Mouse (Mus musculus): ENCODE measurements at regions not wholly inside any gene's neighbourhood (a gene's known extent, or its start where the extent isn't known, plus 50 kb on each side); places are given as distances from the start of the nearest gene placed in this dataset.
A peak's percentile ranks its signal among the peaks of the same experiment; 100 is the strongest.

- no peak for DNase-seq (ENCODE audit: low spot score in 2 of 2)
Observed at GRCm38 (mm10) chr12:12819746-12820145, 122.0 kb downstream of the Mycn start.

- DNase-seq (ENCODE audit: low spot score in 2 of 2): no peak
Observed at GRCm38 (mm10) chr12:12814693-12815092, 127.0 kb downstream of the Mycn start.

DNA sequence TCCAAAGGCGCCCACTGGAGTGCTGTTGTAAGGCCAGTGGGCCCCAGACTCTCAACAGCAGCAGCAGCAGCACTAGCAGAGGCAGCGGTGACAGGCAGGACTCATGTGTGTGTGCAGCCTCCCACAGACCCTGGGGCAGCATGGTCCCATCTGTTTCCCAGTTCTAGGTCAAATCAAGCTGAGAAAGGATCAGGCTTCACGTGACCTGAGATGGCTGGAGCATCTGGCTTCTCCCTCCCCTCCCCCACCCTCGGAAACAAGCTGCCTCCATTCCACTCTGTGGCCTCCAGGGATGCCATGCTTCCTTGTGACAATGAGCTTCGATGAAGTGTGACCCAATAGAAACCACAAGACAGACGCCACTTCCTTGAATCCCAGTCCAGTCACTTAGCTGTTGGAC lies 128.8 kb downstream of the Mycn start:
- DNase-seq (ENCODE audit: low spot score in 2 of 2): no peak

DNA sequence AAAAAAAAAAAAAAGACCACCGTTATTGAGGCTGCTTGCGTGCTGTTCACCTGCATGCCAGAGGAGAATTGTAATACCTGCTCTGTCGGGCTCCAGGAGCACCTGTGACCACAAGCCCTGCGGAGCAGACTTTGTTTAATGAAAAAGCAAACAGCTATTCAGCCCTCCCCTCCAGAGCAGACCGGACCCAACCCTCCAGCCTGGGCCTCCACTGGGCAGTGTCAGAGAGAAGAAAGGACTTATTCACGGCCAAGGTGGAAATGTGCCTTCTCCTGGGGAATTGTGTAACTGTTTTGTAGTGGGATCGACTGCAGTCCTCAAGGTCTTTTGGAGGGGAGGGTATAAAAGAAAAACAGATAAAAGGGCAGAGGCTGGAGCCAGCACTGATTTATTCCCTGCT lies 130.8 kb downstream of the Mycn start:
- DNase-seq (ENCODE audit: low spot score in 2 of 2): peak; percentile 6 to 8

DNA sequence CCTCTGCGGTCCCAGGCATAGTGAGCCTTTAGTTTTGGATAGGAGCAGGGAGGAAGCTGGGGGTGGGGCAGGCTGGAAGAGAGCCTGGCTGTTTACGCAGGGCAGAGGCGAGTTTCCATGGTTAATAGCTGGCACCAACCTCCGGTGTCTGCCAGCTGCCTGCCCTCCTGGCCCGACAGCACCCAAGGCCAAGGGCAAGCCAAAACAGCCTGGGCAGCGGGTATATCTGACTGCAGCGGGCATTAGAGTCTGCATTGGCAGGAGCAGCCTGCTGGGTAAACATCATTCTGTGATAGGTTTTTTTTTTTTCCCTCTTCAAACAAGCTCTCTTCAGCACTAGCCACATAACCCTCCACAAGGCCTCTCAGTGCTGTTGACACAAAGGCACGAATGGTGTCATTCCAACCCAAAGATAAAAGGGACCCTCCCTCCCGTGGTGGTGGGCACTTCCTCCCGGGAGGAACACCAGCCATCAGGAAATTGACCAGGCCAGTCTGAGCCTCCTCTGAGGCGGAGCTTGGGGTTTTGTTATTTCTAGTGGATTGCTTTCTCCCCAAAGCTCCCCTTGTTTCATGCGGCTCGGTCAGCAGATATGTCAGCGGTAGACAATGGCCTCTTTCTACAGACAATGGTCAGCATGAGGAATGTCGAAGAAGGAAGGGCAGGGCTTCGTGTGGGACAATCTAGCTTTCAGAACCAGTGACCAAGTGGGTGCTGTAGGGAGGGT lies 131.4 kb downstream of the Mycn start:
- peak; percentile 30 to 64 for DNase-seq (ENCODE audit: low spot score in 2 of 2)

DNA sequence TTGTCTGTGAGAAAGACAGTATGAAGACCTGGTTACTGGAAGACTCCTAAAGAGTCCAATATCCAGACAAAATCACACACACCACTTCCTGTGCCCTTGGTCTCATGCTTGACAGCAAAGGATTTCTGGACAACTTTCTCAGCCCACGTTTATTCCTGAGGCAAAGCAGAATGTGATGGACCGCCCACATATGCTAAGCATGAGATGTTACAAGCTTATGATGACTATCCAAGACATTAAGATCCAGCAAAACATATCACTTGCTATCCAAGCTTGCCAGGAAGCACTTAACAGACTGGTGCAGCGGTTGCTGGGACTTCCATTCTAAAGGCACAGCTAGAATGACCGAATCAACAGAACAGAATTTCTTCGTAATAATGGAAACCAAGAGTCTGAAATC lies 133.6 kb downstream of the Mycn start:
- no peak for DNase-seq (ENCODE audit: low spot score in 2 of 2)

DNA sequence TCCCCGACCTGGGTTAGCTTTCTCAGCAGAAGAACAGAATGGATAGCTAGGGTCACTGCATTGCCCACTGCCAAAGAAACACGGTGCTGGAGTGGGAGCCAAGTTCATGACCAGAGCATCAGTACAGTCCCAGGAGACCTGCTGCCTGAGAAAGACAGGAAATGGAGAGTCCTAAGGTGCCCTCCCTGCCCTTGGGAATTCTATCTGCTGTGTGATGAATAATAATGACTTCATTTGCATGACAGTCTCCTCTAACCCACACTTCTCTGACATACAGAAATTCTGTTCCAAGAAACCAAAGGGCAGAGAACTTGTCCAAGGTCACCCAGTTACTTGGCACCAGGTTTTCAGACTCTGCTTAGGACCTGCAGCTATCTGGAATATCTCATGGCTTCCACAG lies 138.1 kb downstream of the Mycn start:
- DNase-seq (ENCODE audit: low spot score in 2 of 2): no peak

- DNase-seq (ENCODE audit: low spot score in 2 of 2): no peak
Observed at GRCm38 (mm10) chr12:12802396-12802795, 139.3 kb downstream of the Mycn start.

- no peak for DNase-seq (ENCODE audit: low spot score in 2 of 2)
Observed at GRCm38 (mm10) chr12:12801700-12802099, 140.0 kb downstream of the Mycn start.

- DNase-seq (ENCODE audit: low spot score in 2 of 2): no peak
Observed at GRCm38 (mm10) chr12:12800120-12800519, 141.6 kb downstream of the Mycn start.

DNA sequence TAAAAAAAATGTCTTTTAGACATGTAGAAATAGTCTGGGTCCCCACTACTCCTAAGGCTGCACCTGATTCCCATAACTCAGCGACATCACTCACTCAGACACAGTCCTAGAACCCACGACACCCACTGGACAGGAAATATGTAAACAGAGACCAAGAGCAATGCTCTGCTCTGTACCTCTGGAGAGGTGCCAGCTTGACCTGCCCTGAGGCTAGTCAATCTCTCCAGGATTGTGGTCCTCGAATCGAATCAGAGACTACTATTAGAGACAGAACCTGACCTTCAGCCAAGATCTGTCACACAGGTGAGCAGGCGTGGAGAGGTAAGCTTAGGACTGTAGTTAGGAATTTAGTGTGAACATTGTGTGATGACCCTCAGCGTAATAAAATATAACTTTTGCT lies 152.7 kb downstream of the Mycn start:
- no peak for DNase-seq (ENCODE audit: low spot score in 2 of 2)

GRCm38 (mm10) chr12:12788263-12788852 lies 153.4 kb downstream of the Mycn start:
- DNase-seq (ENCODE audit: low spot score in 2 of 2): no peak

DNA sequence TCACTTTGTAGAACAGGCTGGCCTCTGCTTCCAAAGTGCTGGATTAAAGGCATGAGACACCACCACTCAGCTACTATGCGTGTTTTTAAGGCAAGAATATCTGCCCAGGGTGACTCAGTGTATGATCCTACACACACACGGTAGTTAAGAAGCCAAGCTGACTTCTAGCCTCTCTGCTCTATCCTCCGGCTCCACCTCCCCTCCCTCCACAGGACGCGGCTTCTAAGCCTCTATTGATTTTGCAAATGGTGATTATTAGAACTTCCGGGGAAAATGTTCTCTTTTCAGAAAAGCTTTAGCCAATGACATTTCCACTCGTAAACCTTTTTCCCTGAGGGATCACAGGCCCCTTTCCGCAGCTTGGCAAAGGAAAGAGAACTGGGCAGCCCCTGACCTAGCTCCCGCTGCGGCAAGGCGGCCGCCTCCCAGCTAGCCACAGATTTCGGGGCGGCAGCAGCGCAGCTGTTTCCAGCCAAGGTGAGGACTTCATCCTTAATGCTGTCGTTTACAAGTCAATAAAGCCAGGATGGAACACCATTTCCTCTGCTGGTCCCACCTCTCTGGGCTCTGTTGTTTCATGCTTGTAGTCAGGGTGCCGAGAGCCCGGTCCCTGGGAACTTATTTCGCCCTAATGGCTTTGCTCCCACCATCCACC lies 154.0 kb downstream of the Mycn start:
- no peak for DNase-seq (ENCODE audit: low spot score in 2 of 2)

GRCm38 (mm10) chr12:12787161-12787560 lies 154.6 kb downstream of the Mycn start:
- DNase-seq (ENCODE audit: low spot score in 2 of 2): no peak

DNA sequence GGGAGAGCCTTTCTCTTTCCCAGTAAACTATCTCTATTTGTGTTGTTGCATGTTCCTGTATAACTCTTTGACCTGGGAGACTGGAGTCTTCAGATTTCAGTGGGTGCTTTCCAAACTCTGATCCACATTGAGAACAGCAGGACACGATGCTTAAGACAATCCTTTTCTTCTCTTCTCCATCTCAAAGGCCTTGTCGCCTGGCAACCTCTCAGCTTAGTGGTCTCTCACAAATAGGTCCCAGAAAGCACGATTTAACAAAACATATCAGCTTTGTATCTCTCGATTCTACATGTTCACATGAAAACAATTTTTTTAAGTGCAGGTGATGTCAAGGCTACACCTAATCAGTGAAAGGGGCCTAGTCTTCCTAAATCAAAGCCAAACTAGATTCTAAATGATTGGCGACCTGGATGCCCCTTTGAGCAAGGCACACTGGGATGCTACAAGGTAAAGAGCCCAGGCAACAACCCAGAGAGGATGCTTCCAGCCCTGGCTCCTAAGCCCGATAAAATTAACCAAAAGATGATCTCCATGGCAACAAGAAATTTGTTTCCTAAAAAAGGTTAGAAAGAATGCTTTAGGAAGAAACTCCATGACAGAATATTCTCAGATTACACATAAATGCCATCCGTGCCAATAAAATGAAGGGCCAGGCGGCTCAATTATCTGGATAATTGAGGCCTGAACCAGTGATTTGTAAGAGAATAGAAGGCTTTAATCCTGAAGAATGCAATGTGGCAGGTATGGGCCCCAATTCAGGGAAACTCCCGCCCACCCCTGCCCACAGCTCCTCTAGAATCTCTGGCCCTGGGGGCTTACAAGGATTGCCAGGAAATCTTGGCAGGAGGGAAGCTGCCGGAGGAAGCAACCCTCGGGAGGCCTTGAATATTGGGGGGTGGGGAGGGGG lies 157.8 kb downstream of the Mycn start:
- no peak for DNase-seq (ENCODE audit: low spot score in 2 of 2)

- DNase-seq (ENCODE audit: low spot score in 2 of 2): no peak
Observed at GRCm38 (mm10) chr12:12781526-12781925, 160.2 kb downstream of the Mycn start.

DNA sequence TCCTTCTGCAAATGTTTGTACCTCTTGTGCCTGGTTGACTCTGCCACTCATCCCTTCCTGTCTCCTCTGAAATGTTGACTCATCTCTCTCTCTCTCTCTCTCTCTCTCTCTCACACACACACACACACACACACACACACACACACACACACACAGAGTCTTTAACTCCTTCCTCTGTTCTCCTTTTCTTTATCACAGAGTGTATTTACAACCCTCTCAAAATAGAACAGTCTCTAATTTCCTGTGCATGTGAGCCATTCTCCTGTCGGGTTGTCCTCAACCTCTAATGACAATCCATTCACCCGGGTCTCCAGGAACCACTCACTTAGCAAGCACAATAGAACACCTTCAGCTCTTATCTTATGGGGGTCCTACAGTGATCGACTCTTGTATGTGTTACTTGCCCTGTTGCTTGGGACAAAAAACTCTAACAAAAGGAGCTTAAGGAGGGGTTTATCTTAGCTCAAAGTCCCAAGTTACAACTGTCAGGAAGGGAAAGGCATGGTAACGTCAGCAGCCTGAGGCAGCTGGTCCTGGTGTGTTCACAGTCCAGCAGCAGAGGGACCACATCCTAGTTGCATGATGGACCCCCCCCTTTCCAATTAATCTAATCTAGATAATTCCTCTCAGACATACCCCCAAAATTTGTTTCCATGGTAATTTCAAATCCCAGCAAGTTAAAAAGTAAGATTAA lies 163.0 kb downstream of the Mycn start:
- DNase-seq (ENCODE audit: low spot score in 2 of 2): no peak

- no peak for DNase-seq (ENCODE audit: low spot score in 2 of 2)
Observed at GRCm38 (mm10) chr12:12777422-12777821, 164.3 kb downstream of the Mycn start.

GRCm38 (mm10) chr12:12776783-12777182 lies 164.9 kb downstream of the Mycn start:
- no peak for DNase-seq (ENCODE audit: low spot score in 2 of 2)

- no peak for DNase-seq (ENCODE audit: low spot score in 2 of 2)
Observed at GRCm38 (mm10) chr12:12770970-12771369, 170.7 kb downstream of the Mycn start.

- no peak for DNase-seq (ENCODE audit: low spot score in 2 of 2)
Observed at GRCm38 (mm10) chr12:12766510-12767304, 175.0 kb downstream of the Mycn start.

Data from urinary bladder, postnatal 36 days (tissue).